Mouse (Mus musculus) v-Abl transformed pro-B cells (cell line): ENCODE results near the gene S100a13.

Source experiments
- in situ Hi-C, 2 experiments: fragments of 400-800 bp; cut with MboI; formaldehyde crosslinking; loops; one replicate each; pipeline ENCODE4 v1.15.1; 2025; ENCODE audit not compliant: unreplicated experiment in 2 of 2

Gene S100a13

GRCm38 (mm10) chr3:90505216-90505615 is 9.0 kb upstream of the S100a13 start:
- in situ Hi-C loops = no loop called here

- in situ Hi-C loops = no loop called here
Measured at GRCm38 (mm10) chr3:90506362-90506761, 7.9 kb upstream of the S100a13 start.

GRCm38 (mm10) chr3:90508287-90508949 is 5.8 kb upstream of the S100a13 start:
- in situ Hi-C loops = no loop called here

- in situ Hi-C loops = no loop called here
Measured at GRCm38 (mm10) chr3:90508950-90509746, 5.1 kb upstream of the S100a13 start, which contains the start of gene Chtop. Gene Chtop (minus strand): TSS chr3:90509498.

GRCm38 (mm10) chr3:90509747-90510123 is 4.5 kb upstream of the S100a13 start:
- in situ Hi-C loops = no loop called here

- in situ Hi-C loops = no loop called here
Measured at GRCm38 (mm10) chr3:90512276-90512675, 2.0 kb upstream of the S100a13 start.

- in situ Hi-C loops = no loop called here
Measured at GRCm38 (mm10) chr3:90512948-90513642, 1.1 kb upstream of the S100a13 start.

GRCm38 (mm10) chr3:90514691-90515090 is 456 bp downstream of the S100a13 start:
- in situ Hi-C loops = no loop called here

- in situ Hi-C loops = no loop called here
Measured at GRCm38 (mm10) chr3:90515242-90515641, 1.0 kb downstream of the S100a13 start.

GRCm38 (mm10) chr3:90515789-90516188 is 1.6 kb downstream of the S100a13 start:
- in situ Hi-C loops = no loop called here

- in situ Hi-C loops = no loop called here
Measured at GRCm38 (mm10) chr3:90517711-90518110, 3.5 kb downstream of the S100a13 start.

GRCm38 (mm10) chr3:90525421-90525820 is 11.2 kb downstream of the S100a13 start:
- in situ Hi-C loops = no loop called here

GRCm38 (mm10) chr3:90526076-90526475 is 11.8 kb downstream of the S100a13 start:
- in situ Hi-C loops = no loop called here

- in situ Hi-C loops = no loop called here
Measured at GRCm38 (mm10) chr3:90526580-90526979, 12.3 kb downstream of the S100a13 start, which contains the start of gene S100a14. Gene S100a14 (plus strand): TSS chr3:90526856.

GRCm38 (mm10) chr3:90527291-90527873 is 13.1 kb downstream of the S100a13 start:
- in situ Hi-C loops = no loop called here

GRCm38 (mm10) chr3:90531713-90532112 is 17.5 kb downstream of the S100a13 start:
- in situ Hi-C loops = no loop called here

- in situ Hi-C loops = no loop called here
Measured at GRCm38 (mm10) chr3:90535446-90535845, 21.2 kb downstream of the S100a13 start.

- in situ Hi-C loops = no loop called here
Measured at GRCm38 (mm10) chr3:90537141-90537904, 23.1 kb downstream of the S100a13 start, which contains the start of gene S100a16. Gene S100a16 (plus strand): TSS chr3:90537254.

- in situ Hi-C loops = no loop called here
Measured at GRCm38 (mm10) chr3:90537905-90538296, 23.7 kb downstream of the S100a13 start.

GRCm38 (mm10) chr3:90540904-90541303 is 26.7 kb downstream of the S100a13 start:
- in situ Hi-C loops = no loop called here
